In the genomic region with DNA sequence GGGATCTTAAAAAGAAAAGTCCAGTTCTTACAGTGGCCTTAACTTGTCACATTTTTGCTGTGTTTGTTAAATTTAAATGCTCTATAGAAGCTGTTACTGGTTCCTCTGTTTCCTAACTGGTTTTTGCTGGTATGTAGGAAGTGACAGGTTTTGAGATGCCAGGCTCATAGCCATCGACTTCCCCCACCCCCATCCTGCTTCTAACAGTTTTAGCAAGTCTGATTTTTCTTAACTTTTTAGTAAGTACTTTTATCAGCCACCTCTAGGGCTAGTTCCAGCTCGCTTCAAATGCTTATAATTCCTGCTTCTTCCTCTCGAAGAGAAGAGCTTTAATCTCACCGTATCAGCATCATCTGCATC, we compare ENCODE assay signal across 23 mouse cellular contexts.
"Had no signal": no experiment of that assay in that cellular context is flagged by ENCODE, and none has a peak within 500 bp of the region (broad histone marks: within the 10 kb centered on the region; RNA-seq: fewer than 3 reads in every experiment).

No protein-coding gene starts in this region.

- H3K4me2 ChIP-seq: kidney, embryonic 15.5 days; limb, embryonic 13.5 days; liver, embryonic 12.5 days; liver, embryonic 15.5 days; lung, embryonic 15.5 days; midbrain, embryonic 11.5 days; neural tube, embryonic 12.5 days; neural tube, embryonic 15.5 days had no signal

- DNase-seq: kidney, postnatal 10 days; kidney, postnatal 36 days; liver; lung, adult 18-20 months; lung, postnatal 10 days; lung, postnatal 36 days; midbrain, embryonic 14.5 days; right cerebral cortex, adult 18-20 months; right cerebral cortex, postnatal 14 days; right cerebral cortex, postnatal 4 days; thymus, adult 2 months; thymus, postnatal 14 days; thymus, postnatal 4 days had no signal

- H3K4me1 ChIP-seq: liver, embryonic 12.5 days had no signal

- H3K27me3 ChIP-seq: kidney, embryonic 15.5 days; liver, embryonic 12.5 days; liver, embryonic 15.5 days; lung, embryonic 15.5 days; neural tube, embryonic 12.5 days; neural tube, embryonic 15.5 days had no signal

- ATAC-seq: liver, embryonic 12.5 days had no signal

- H3K36me3 ChIP-seq: kidney, embryonic 15.5 days; limb, embryonic 10.5 days; limb, embryonic 13.5 days; liver, embryonic 12.5 days; lung, embryonic 15.5 days; neural tube, embryonic 12.5 days; neural tube, embryonic 15.5 days had no signal

- H3K4me3 ChIP-seq: kidney, embryonic 15.5 days; limb, embryonic 10.5 days; limb, embryonic 13.5 days; liver, embryonic 12.5 days; liver, embryonic 15.5 days; lung, embryonic 15.5 days; neural tube, embryonic 12.5 days; neural tube, embryonic 15.5 days had no signal

- H3K9ac ChIP-seq: kidney, embryonic 15.5 days; limb, embryonic 13.5 days; liver, embryonic 12.5 days; liver, embryonic 15.5 days; lung, embryonic 15.5 days; neural tube, embryonic 12.5 days; neural tube, embryonic 15.5 days had no signal

- H3K9me3 ChIP-seq: kidney, embryonic 15.5 days; limb, embryonic 10.5 days; liver, embryonic 12.5 days; liver, embryonic 15.5 days; lung, embryonic 15.5 days; neural tube, embryonic 12.5 days; neural tube, embryonic 15.5 days had no signal

- H3K27ac ChIP-seq: kidney, embryonic 15.5 days; limb, embryonic 10.5 days; limb, embryonic 13.5 days; liver, embryonic 12.5 days; liver, embryonic 15.5 days; lung, embryonic 15.5 days; neural tube, embryonic 12.5 days; neural tube, embryonic 15.5 days; stomach, postnatal 0 days had no signal
